Mouse (Mus musculus): Measurements from ENCODE around the gene Scamp3. TPM values are rescaled to one million over a fixed set of nuclear protein-coding genes. Genes with fewer than 3 reads are reported as not detected.
A peak's percentile ranks its signal among the peaks of the same experiment; 100 is the strongest.

Gene Scamp3
- total RNA-seq (2018; cell fraction: chromatin; rRNA removed) = 10 to 100 TPM; 27.7 to 92.8 (median 47.6) TPM
- 10 to 100 TPM; 51.9 to 84.5 (median 66.7) TPM for total RNA-seq (2018; cell fraction: cytosol; rRNA removed)
- total RNA-seq (2018; cell fraction: nucleus; rRNA removed) = 10 to 100 TPM; 30.4 to 74.0 (median 45.9) TPM
- 79.6 to 84.3 TPM (median 80.5 TPM) in 3 replicates for polyA plus RNA-seq (2018)

DNA sequence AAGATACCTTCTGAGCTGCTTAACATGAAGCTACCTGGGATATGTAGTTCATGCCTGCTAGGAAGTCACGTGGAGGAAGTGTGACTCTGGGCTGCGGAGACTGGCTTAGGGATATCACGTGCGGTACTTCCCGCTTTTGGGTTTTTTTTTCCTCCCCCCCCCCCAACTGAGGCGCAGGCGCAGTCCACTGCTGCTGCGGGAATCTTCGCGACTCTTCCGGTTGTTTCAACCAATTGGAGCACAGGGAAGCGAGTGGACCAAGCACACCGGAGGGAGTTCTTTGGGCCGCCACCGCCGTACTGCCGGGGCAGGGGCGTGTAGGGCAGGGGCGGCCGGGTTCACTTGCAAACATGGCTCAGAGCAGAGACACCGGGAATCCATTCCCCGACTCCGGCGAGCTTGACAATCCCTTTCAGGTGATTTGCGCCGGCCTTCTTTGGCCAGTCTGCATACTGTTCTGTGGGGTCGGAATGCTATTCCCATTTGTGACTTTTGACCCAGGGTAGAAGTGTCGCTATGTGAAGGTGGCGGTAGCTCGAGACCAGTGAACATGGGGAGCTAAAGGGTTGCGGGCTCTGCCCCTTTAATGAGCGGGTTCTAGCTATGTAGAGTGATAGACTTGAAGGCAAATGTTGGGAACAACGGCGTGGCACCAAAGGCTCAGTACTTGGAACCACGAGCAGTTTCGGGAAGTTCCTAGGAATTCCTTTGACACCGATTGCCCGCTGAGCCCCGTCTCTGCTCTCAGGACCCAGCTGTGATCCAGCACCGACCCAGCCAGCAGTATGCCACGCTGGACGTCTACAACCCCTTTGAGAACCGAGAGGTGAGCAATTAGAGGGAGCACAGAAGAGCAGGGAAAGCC is at the start of gene Scamp3:
Gene Scamp3, plus strand, starts transcription at position 232 of the 865 bp plus-strand sequence.
- peaks cover 19% of the 10 kb centered on the region for H3K79me2 ChIP-seq (ENCODE audit: inconsistent target)
- WGBS (ENCODE audit: missing documents) = under 1% methylated on average over 43 of the region's 43 CpGs
- peak within 1 kb of the TSS; percentile 71 for H3K27ac ChIP-seq
- H3K36me3 ChIP-seq (ENCODE audit: inconsistent target) = peaks cover 66% of the 10 kb centered on the region
- H3K4me3 ChIP-seq (ENCODE audit: inconsistent target) = peak within 1 kb of the TSS; percentile 86

DNA sequence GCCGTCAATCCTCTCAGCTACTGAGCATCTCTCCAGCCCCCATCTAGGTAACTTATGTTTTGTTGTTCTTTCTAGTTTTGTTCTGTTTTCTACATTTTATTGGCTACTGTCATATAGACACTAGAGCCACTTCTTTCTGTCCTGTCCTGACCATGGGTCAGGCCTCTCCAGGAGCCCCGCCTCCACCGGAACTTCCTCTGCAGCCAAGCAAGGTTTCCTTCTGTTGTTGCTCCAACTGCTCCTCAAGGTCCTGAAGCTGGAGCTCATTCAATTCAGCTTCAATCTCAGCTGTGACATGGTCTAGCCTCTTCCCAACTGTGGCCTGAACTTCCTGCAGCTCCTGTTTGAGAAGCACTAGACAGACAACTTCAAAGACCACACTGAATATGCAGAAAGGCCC is 47.4 kb upstream of the Scamp3 start:
- H3K79me2 ChIP-seq (ENCODE audit: inconsistent target) = no peaks in the 10 kb centered on the region
- H3K36me3 ChIP-seq (ENCODE audit: inconsistent target) = no peaks in the 10 kb centered on the region
- WGBS (ENCODE audit: missing documents) = 77% methylated on average over 3 of the region's 3 CpGs
- H3K27ac ChIP-seq = no peak overlapping the region
- H3K4me3 ChIP-seq (ENCODE audit: inconsistent target) = no peak overlapping the region

DNA sequence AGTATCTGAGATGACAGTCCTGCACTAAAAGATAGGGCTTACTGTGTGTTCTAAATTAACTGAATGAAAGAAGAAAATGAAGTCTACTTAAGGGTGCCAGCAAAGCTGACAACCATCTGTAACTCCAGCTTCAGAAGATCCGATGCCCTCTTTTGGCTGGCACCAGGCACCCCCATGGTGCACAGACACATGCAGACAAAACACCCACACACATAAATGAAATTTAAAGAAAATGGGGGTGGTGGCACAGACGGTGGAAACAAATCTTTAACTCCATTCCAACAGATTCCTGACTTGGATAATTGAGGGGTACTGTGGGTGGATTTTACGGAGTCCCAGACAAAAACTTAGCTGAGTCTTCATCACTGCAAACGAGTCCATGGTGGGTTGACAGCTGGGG is 45.5 kb upstream of the Scamp3 start:
- no peaks in the 10 kb centered on the region for H3K79me2 ChIP-seq (ENCODE audit: inconsistent target)
- no peak overlapping the region for H3K4me3 ChIP-seq (ENCODE audit: inconsistent target)
- WGBS (ENCODE audit: missing documents) = 67% methylated on average over 4 of the region's 4 CpGs
- H3K27ac ChIP-seq = no peak overlapping the region
- no peaks in the 10 kb centered on the region for H3K36me3 ChIP-seq (ENCODE audit: inconsistent target)

DNA sequence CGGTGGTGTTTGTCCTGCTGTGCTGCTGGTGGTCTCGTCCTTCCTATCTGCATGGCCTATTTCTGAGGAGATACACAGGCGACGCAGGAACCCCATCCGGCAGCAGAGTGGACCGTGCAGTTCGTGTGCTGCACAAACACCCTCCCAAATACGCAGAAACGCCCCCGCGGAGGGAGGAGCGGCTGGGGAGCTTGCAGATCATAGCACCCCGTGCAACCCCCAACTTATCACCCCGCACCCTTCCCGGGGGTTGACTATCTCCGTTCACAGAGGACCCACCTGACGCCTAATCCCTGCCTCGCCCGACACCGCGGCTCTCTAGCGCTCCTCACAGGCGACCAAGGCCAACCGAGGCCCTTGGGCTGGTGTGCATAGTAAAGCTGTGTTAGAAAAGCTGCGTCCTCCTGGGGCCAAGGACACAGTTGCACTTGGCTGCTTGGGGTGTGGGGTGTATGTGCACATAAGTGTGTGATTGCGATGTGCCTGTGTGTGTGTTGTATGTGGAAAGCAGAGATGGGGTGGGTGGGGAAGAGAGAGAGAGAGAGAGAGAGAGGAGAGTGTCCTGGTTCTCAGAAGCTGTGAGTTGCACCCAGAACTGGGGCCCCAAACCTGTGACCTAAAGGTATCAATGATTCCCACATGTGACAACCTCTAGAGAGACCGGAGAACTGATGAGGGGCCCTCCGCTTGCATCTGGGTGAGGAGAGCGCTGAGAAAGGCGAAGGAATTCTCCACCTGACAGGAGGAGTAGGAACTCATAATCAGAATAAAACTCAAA is 44.8 kb upstream of the Scamp3 start:
- H3K27ac ChIP-seq = no peak overlapping the region
- H3K36me3 ChIP-seq (ENCODE audit: inconsistent target) = no peaks in the 10 kb centered on the region
- WGBS (ENCODE audit: missing documents) = 19% methylated on average over 28 of the region's 30 CpGs
- no peak overlapping the region for H3K4me3 ChIP-seq (ENCODE audit: inconsistent target)
- H3K79me2 ChIP-seq (ENCODE audit: inconsistent target) = no peaks in the 10 kb centered on the region

DNA sequence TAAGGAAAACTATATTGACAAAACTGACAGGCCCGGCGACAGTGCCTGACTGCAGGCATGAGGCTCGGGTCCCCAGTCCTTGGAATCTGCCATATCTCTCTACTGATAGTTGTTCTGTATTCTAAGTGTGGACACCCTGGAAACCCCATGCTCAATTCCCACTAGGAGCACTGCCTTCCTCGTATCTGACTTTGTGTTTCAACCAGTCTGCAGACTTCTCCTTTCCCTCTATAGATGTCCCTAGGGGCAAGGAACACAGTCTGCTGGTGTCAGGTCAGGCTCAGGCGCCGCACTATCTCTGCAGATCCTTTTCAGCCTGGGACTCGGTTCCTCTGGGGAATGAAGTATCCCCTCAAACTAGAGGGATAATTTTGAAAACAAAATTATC is 44.2 kb upstream of the Scamp3 start:
- Histone ChIP-seq H3K4me3 (ENCODE audit: inconsistent target) (no peak overlapping the region), H3K27ac (no peak overlapping the region)

DNA sequence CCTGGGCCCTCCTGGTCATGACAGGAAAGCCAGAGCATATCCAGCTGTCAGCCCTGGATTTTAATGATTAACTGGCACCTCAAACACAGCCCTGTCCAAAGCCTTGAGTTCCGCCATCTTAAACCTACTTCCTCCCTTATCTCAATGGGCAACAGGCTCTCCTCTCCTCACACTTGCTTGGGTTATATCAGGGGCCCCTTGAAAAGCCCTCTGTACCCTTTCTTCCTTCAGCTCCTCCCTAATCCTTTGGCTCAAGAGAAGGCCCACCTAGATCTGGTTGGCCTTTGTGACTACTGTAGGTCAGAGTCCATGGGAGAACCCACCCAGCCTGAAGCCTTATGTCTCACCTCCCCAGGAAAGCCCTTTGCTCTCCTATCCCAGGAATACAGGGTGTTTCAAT is 43.5 kb upstream of the Scamp3 start:
- no peaks in the 10 kb centered on the region for H3K36me3 ChIP-seq (ENCODE audit: inconsistent target)
- no peak overlapping the region for H3K27ac ChIP-seq
- no peak overlapping the region for H3K4me3 ChIP-seq (ENCODE audit: inconsistent target)
- 82% methylated on average over 1 of the region's 1 CpGs for WGBS (ENCODE audit: missing documents)
- H3K79me2 ChIP-seq (ENCODE audit: inconsistent target) = no peaks in the 10 kb centered on the region

More for the DNA sequence above, 44.2 kb upstream of the Scamp3 start:
- WGBS (ENCODE audit: missing documents) = 87% methylated on average over 7 of the region's 7 CpGs
- Histone ChIP-seq H3K79me2 (ENCODE audit: inconsistent target) (no peaks in the 10 kb centered on the region), H3K36me3 (ENCODE audit: inconsistent target) (no peaks in the 10 kb centered on the region)

DNA sequence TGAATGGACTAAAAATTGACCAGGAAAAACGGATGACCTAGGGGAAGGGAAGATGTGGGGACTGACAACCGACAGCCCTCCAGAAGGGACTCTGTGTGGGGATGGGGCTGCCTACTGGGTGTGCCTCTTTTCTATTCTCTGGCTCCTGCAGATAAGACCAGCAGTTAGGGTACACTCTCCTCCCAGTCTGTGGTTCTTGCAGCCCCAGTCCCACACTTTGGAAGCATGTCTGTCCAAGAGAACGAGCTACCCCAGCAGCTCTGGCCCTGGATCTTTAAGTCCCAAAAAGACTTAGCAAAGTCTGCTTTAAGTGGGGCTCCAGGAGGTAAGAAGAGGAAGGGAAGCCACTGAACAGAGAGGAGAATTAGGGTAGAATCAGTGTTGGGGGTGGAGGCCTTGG is 41.3 kb upstream of the Scamp3 start, which contains the start of gene Pklr:
Gene Pklr, plus strand, starts transcription at position 185 of the 400 bp plus-strand sequence.
- H3K4me3 ChIP-seq (ENCODE audit: inconsistent target) = no peak within 1 kb of the TSS
- no peaks in the 10 kb centered on the region for H3K79me2 ChIP-seq (ENCODE audit: inconsistent target)
- no peak within 1 kb of the TSS for H3K27ac ChIP-seq
- WGBS (ENCODE audit: missing documents) = 63% methylated on average over 2 of the region's 3 CpGs
- H3K36me3 ChIP-seq (ENCODE audit: inconsistent target) = no peaks in the 10 kb centered on the region

DNA sequence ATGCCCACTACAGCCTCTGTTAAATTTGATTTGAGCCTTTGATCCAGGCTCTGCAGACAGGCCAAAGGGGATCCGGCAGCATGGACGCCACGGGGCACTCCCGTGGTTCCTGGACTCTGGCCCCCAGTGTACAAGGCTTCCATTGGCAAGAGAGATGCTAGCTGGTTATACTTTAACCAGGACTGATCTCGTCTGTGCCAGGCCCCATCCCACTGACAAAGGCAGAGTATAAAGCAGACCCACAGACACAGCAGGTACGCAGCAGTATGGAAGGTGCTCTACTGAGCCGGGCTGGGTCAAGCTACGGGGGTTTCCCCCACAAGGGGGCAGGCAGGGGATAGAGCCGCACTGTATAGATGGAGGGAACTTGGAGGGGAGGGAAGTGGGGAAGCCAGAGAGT is 40.9 kb upstream of the Scamp3 start:
- WGBS (ENCODE audit: missing documents) = 43% methylated on average over 9 of the region's 9 CpGs
- H3K79me2 ChIP-seq (ENCODE audit: inconsistent target) = no peaks in the 10 kb centered on the region
- no peak overlapping the region for H3K27ac ChIP-seq
- no peak overlapping the region for H3K4me3 ChIP-seq (ENCODE audit: inconsistent target)
- H3K36me3 ChIP-seq (ENCODE audit: inconsistent target) = no peaks in the 10 kb centered on the region

DNA sequence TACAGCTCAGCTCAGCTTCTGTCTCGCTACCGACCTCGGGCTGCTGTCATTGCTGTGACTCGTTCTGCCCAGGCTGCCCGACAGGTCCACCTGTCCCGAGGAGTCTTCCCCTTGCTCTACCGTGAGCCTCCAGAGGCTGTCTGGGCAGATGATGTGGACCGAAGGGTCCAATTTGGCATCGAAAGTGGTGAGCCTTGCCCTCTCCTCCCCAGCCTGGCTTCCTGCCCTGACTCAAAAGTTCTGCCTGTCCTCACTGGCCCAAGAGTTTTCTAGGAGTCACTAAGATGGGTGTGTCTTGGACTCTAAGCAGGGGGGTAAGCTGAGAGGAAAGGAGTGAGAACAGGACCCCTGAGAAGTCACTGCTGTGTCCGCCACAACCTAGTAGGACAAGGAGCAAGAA is 32.5 kb upstream of the Scamp3 start:
- Histone ChIP-seq H3K79me2 (ENCODE audit: inconsistent target) (no peaks in the 10 kb centered on the region), H3K36me3 (ENCODE audit: inconsistent target) (no peaks in the 10 kb centered on the region), H3K4me3 (ENCODE audit: inconsistent target) (no peak overlapping the region), H3K27ac (no peak overlapping the region)
- 72% methylated on average over 10 of the region's 10 CpGs for WGBS (ENCODE audit: missing documents)

DNA sequence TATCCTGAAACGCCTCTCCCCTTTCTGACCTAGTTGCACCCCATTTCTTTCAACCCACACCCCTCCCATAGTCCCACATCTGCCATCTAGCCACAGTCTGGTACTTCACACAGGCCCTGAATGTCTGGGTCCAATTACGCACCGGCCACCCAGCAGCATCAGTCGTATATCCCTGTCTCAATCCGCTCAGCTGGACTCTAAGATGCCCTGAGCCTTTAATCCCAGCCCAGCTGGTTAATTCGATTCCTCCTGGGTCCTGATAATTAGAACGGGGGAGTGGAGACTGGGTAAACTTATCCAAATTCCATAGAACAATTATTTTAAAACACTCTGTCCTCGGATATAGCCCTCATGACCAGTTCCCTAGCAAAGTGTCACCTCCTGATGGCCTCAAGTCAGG is 31.7 kb upstream of the Scamp3 start:
- H3K79me2 ChIP-seq (ENCODE audit: inconsistent target) = no peaks in the 10 kb centered on the region
- no peaks in the 10 kb centered on the region for H3K36me3 ChIP-seq (ENCODE audit: inconsistent target)
- WGBS (ENCODE audit: missing documents) = 73% methylated on average over 8 of the region's 8 CpGs
- H3K4me3 ChIP-seq (ENCODE audit: inconsistent target) = no peak overlapping the region
- H3K27ac ChIP-seq = no peak overlapping the region

DNA sequence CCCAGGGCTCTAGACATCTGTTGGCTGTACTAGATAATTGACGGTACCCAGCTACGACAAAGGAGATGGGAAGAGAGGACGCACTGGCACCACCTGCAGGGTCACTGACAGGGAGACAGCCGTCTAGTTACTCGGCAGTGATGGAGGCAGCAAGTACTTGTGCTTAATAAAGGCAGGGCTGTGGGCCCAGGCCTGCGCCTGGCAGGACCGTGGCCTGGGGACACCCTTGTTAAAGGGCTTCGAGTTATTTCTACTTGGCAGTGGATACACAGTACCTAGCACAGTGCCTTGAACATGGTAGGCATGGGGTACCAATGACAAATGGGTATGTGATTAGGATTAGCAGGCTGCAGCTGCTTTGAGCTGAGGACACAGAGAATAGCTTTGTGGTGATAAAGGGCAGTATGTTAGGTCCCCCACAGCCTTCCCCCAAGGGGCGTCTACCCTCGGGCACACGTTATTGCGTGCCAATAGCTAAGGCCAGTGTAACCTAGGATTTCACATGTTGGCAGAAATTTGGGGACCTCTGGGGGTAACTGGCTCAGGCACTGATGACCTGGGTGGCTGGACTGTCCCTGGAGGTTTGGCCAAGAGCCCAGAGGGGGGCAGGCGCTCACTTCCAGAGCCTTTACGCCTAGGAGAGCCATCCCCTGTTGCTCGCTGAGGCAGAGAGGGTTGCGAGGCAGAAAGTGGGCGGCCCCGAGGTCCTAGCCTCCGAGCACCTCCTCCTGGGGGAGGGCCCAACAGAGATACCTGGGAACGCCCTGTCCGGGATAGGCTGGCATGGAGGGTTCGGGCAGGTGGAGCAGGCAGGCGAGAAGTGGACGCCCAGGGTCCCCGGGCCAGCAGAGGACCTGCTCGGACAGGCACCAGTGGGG is 29.9 kb upstream of the Scamp3 start:
- Histone ChIP-seq H3K36me3 (ENCODE audit: inconsistent target) (no peaks in the 10 kb centered on the region), H3K4me3 (ENCODE audit: inconsistent target) (no peak overlapping the region), H3K79me2 (ENCODE audit: inconsistent target) (no peaks in the 10 kb centered on the region), H3K27ac (no peak overlapping the region)
- 33% methylated on average over 26 of the region's 26 CpGs for WGBS (ENCODE audit: missing documents)

DNA sequence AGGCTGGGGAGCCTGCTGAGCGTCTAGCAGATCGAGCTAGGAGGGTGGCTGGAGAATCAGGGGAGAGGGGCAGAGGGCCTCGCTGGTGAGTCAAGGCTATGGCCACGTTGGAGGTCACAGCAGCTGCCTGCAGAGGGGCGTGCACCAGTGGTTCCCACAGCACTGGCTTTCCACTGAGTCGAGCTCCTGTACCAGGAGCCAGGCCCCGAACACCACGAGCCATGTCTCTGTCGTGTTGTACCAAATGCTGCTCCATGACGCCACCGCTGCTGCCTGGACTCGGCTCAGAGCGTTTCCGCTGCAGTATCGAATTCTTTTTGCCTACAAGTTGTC is 29.3 kb upstream of the Scamp3 start:
- WGBS (ENCODE audit: missing documents) = 25% methylated on average over 15 of the region's 15 CpGs
- Histone ChIP-seq H3K27ac (no peak overlapping the region), H3K79me2 (ENCODE audit: inconsistent target) (no peaks in the 10 kb centered on the region), H3K4me3 (ENCODE audit: inconsistent target) (no peak overlapping the region), H3K36me3 (ENCODE audit: inconsistent target) (no peaks in the 10 kb centered on the region)

DNA sequence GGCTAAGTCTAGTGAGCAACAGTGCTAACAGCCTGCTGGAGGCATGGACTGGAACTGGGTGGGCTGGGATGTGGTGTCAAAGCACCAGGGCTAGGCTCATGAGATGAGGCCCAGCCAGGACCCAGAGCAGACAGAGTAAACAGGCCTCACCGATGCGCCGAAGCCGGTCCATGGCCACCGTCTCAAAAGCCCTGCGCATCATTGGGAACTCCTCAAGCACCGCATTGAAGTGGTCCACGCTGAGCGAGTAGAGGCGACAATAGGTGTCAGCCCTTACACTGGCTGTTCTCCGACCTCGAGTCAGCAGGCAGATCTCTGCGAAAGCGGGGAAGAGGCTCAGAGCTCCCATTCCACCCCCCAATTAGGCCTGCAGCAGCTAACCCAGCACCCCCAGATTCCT is 28.7 kb upstream of the Scamp3 start:
- no peak overlapping the region for H3K4me3 ChIP-seq (ENCODE audit: inconsistent target)
- H3K36me3 ChIP-seq (ENCODE audit: inconsistent target) = no peaks in the 10 kb centered on the region
- 83% methylated on average over 14 of the region's 14 CpGs for WGBS (ENCODE audit: missing documents)
- H3K27ac ChIP-seq = no peak overlapping the region
- H3K79me2 ChIP-seq (ENCODE audit: inconsistent target) = no peaks in the 10 kb centered on the region

DNA sequence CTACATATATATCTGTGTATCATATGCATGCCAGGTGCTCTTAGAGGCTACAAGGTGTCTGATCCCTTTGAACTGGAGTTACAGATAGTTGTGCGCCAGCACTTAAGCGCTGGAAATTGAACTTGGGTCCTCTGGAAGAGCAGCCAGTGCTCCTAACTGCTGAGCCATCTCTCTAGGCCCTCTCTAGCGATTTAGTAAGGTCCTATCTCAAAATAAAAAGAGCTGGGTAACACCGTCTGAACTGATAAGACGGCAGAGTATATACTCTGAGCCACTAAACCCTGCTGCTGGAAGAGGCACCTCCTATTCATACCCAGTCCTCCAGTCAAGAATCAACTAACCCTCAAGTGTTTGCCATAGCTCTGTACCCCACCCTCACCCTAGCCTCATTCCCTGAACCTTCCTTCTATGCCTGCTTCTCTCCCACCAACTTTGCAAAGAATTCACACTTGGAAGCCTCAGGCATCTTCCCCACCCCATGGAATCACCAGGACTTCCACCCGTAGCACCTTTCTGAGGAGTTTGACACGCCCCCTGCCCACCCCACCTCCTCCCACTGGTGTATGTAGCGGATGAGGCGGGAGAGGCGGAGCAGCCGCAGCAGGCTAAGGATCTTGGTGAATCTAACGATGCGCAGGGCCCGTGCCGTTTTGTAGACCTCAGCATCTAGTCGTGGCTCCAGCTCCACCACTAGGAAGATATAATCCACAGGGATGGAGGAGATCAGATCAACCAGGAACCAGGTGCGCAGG is 25.0 kb upstream of the Scamp3 start:
- Histone ChIP-seq H3K36me3 (ENCODE audit: inconsistent target) (no peaks in the 10 kb centered on the region), H3K79me2 (ENCODE audit: inconsistent target) (no peaks in the 10 kb centered on the region), H3K4me3 (ENCODE audit: inconsistent target) (no peak overlapping the region), H3K27ac (no peak overlapping the region)
- 76% methylated on average over 17 of the region's 17 CpGs for WGBS (ENCODE audit: missing documents)

All from macrophage (primary cell).